Mouse (Mus musculus) gonadal fat pad, adult 2 months (tissue): ENCODE data around the gene Gm8237. TPM values are rescaled to one million over a fixed set of nuclear protein-coding genes. Genes with fewer than 3 reads are reported as not detected.
"Not testable (repeated sequence)": the region's sequence is repeated elsewhere in the genome, so short reads cannot be mapped to it uniquely, and the experiment has no call there.

Experiments
- DNase-seq: peaks from one replicate; pipeline ENCODE4 v3.0.0-alpha.2; 2012; ENCODE audit warnings: low read depth
- polyA plus RNA-seq: library from polyadenylated mRNA; depleted of rRNA; stranded (reverse); fragments of >200 nt; gene quantifications from 2 replicates; pipeline ENCODE4 v1.2.3, GENCODE M21; 2012; rRNA removed

The Gm8237 gene
- 0.05 and 0.09 TPM in 2 replicates for polyA plus RNA-seq

DNA sequence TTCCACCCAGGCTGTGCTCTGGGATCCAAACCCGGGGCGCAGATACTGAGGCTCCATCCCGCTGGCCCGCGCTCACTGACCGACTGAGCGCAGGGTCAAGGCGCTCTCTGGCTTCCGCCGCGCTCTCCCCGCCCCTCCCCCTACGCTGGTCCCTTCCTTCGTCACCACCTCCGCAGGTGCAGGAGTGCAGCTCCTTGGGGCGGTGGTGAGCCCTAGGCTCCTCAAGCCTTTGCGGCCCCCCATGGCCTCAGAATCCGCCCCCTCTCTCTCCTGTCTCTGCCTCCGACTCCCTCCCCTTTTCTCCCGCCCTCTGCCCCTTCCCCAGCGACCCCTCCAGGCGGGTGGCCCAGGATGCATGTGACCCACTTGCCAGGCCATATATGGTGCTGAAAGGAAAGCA lies at the start of gene Gm8237:
TSS of gene Gm8237 (minus strand) at position 142 of the 400 bp plus-strand sequence.
- not testable (repeated sequence) for DNase-seq

DNA sequence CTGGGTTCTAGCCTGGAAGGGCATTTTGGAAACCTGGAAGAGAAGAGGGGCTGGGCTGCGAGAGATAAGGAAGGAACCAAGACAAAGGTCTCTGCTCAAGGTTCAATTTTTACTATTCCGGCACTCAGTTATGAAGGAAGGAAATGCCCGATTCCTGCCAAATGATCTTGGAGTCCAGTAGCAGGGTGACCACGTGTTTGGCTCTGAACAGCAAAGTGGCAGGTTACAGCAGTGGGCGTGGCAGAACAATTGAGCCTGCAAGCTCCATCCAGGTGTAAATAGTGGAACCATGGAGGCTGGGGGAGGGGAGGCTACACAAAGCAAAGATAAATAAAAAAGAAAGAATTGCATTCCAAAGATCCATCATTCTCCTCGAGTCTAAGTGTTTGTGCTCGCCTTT lies 43.1 kb upstream of the Gm8237 start:
- DNase-seq: not testable (repeated sequence)

DNA sequence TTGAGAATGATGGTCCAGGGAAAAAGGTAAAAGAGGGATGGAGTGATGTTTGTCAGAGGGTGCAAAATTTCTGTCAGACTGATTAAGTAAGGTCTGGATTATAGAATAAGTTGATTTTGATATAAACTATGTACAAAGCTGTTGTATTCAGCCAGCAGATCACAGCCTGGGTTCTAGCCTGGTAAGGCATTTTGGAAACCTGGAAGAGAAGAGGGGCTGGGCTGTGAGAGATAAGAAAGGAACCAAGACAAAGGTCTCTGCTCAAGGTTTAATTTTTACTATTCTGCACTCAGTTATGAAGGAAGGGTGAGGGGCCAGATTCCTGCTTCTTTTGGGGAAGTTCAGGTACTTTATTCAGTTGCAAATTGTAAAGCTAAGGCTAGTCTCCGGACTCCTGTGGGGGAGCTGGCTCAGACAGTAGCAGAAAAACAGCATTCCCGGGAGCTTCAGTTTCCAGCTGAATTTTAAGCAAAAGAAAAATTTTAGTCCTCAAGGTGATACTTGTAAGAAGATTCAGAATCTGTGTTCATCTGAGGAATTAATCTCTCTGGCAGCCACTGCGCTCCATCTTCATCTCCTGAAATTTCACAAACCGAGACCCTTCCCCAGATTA lies 38.3 kb upstream of the Gm8237 start:
- not testable (repeated sequence) for DNase-seq

DNA sequence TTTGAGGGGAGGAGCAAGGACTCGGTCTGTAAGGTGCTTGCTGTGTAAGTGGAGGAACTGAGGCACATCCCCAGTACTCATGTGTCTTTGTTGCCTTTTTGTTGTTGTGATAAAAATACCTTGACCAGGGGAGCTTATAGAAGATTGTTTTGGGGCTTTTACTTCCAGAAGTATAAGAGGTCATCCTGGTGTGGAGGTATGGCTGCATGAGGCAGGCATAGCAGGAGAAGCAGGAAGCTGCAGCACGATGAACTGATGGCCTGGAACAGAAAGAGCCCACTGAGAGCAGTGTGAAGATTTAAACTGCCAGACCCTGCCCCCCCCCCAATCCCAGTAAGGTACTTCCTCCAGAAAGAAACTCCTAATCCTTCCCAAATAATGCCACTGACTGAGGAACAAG lies 33.5 kb upstream of the Gm8237 start:
- not testable (repeated sequence) for DNase-seq

DNA sequence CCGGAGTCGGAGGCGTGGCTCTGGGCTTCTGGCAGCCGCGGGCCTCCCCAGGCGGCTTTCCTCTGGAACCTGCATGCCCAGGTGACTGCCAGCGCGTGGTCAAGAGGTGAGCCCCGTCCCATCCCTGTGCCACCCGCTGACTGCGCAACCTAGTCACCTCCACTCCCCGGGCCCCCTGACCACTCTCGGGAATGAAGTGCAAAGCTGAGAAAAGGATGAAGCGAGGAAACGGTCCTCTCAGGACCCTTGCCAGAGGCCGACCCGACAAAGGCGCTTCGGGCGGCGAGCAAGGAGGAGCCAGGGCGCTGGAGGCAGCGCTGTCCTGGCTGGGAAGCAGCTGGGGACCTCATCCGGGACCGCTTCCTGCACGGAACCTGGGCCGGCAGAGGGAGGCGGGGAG lies 391 bp downstream of the Gm8237 start:
- DNase-seq: not testable (repeated sequence)

DNA sequence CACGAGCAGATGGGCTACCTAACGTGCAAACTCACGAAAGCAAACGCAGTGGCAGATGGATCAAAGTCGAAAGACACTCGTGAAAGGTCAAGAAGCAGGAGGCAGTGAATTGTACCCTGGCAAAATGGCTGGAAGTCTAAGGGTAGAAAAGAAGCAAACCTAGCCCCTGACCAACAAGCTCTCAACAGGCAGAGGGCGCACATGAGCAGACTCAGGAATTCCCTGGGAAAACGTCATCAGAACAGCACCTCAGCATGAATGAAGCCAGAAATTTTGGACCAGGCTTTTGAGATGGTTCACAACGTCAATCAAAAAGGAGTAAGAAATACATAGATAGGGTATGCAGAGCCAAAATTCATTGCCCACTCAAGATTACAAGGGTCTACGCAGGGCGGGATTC lies 1.0 kb downstream of the Gm8237 start:
- DNase-seq: not testable (repeated sequence)

DNA sequence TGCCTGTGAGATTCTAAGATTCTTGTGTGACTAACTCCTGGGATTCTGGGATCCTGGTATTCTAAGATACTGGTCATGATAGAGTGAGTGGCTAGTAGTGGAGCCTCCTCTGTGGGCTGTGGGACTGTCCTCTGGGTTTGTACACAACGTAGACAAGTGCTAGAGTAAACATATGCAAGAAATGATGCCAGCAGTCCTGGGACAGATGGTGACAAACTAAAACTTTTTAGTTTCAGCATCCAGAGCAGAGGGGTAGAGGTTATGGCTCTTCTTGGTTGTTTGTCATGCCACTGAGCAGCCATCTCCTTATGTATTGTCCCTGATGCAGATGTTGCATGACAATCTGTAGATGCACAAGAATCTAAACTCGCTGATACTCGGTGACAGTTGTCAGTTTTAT lies 24.3 kb downstream of the Gm8237 start:
- DNase-seq: not testable (repeated sequence)

DNA sequence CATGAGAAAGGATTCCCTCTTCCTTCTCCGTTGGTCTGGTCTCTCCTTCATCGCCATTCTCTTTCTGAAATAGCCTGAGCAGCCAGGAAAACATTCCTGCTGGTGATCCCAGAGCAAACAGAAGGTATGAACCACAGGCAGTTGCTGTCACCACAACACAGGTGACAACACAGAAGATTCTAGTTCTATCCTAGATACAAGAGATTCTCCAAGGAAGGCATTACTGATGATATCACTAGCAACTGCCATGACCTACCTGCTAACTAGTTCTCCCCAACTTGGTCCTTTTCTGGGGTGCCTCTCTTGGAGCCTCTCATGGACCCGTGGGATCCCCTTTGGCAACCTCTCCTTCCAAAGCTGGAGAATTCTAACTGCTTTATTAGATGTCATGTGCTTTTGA lies 50.0 kb downstream of the Gm8237 start, which contains the start of gene Gm3424:
TSS of gene Gm3424 (minus strand) at position 101 of the 400 bp plus-strand sequence.
- DNase-seq: not testable (repeated sequence)

DNA sequence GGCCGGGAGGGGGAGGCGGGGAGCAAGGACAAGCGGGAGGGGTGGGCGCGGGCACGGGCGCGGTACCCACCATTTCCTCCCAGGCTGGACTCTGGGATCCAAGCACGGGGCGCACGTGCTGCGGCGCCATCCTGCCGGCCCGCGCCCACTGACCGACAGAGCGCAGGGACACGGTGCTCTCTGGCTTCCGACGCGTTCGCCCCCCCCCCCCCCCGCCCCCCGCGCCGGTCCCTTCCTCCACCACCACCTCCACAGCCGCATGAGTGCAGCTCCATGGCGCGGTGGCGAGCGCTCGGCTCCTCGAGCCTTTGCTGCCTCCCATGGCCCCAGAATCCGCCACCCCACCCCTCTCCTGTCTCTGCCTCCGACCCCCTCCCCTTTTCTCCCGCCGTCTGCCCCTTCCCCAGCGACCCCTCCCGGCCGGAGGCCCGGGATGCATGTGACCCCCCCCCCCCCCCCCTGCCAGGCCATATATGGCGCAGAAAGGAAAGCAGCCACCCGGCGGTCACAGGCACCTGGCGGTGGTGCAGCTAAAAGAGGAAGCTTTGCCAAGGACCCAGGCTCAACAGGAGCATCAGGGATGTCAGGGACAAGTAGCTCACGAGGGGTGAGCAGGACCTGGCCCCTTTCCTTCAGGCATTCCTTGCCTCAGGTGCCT lies 67.4 kb downstream of the Gm8237 start:
- DNase-seq: not testable (repeated sequence)

Other genes starting within 250 kb of the Gm8237 start
- not detected in 2 replicates for gene Gm8265, start 247.4 kb downstream of the Gm8237 start, polyA plus RNA-seq
- gene Gm9603, start 192.9 kb downstream of the Gm8237 start, polyA plus RNA-seq: not detected in 2 replicates
- gene Gm3373, start 138.8 kb downstream of the Gm8237 start, polyA plus RNA-seq: 1.4 and 3.4 TPM in 2 replicates
- 0.93 and 2.2 TPM in 2 replicates for gene Gm3383, start 72.4 kb downstream of the Gm8237 start, polyA plus RNA-seq
- gene Gm3424, start 50.1 kb downstream of the Gm8237 start, polyA plus RNA-seq: not detected in 2 replicates
- 0.22 and 0.24 TPM in 2 replicates for gene Gm3248, start 81.4 kb upstream of the Gm8237 start, polyA plus RNA-seq
- gene Gm3453, start 98.8 kb upstream of the Gm8237 start, polyA plus RNA-seq: not detected in 2 replicates
- not detected in 2 replicates for gene Gm6337, start 177.9 kb upstream of the Gm8237 start, polyA plus RNA-seq
- 0.18 and 0.28 TPM in 2 replicates for gene Gm8206, start 213.6 kb upstream of the Gm8237 start, polyA plus RNA-seq
- 0.15 and 0.35 TPM in 2 replicates for gene Gm3468, start 228.3 kb upstream of the Gm8237 start, polyA plus RNA-seq
- not detected in 2 replicates for gene Gm3476, start 245.4 kb upstream of the Gm8237 start, polyA plus RNA-seq